Mouse (Mus musculus): ENCODE results near the gene Gm7694. TPM values are rescaled to one million over a fixed set of nuclear protein-coding genes. Genes with fewer than 3 reads are reported as not detected.

Gene Gm7694
- polyA plus RNA-seq, 1 experiment from 2014 or later, result 4.8 TPM

DNA sequence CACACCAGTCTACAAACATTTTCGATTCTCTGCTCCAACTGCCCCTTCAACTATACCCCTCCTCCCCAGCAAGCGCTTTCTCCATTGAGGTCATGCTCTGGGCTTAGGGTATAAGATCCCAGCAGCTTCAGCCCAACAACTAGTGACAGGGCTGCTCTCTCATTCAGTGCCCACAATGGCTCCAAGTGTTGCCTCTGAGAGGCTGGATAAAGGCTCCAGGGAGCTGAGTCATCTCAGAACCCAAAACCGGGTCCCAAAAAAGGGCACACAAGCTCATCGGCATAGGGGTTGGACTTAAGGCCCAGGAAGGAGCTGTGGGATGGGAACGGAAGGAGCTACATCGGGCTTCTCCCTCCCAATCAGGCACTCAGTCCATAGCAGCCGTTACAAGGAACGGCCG is 4.4 kb downstream of the Gm7694 start:
- H3K27me3 ChIP-seq (ENCODE audit: control insufficient read depth, insufficient read depth, low read length), result no peaks in the 10 kb centered on the region
- H3K4me1 ChIP-seq (ENCODE audit: control insufficient read depth, insufficient read depth, low read length), result no peaks in the 10 kb centered on the region
- no peaks in the 10 kb centered on the region for H3K9me3 ChIP-seq (replicated peaks; ENCODE audit: control insufficient read depth, low read length)
- ATAC-seq (replicated peaks; ENCODE audit: insufficient number of reproducible peaks, low FRiP score, low TSS enrichment), result no peak
- H3K9ac ChIP-seq (ENCODE audit: low read depth, low read length), result no peak overlapping the region
- 93% methylated on average over 9 of the region's 9 CpGs for WGBS (ENCODE audit: insufficient replicate concordance)
- no peak overlapping the region for H3K4me2 ChIP-seq
- H3K4me3 ChIP-seq (ENCODE audit: low read depth, low read length), result no peak overlapping the region
- H3K27ac ChIP-seq (ENCODE audit: low read depth, low read length), result no peak overlapping the region
- 0 out of 2 replicates have a peak, but pooled peaks cover 2% of the 10 kb centered on the region for H3K36me3 ChIP-seq (ENCODE audit: control insufficient read depth, insufficient read depth, low read length)

DNA sequence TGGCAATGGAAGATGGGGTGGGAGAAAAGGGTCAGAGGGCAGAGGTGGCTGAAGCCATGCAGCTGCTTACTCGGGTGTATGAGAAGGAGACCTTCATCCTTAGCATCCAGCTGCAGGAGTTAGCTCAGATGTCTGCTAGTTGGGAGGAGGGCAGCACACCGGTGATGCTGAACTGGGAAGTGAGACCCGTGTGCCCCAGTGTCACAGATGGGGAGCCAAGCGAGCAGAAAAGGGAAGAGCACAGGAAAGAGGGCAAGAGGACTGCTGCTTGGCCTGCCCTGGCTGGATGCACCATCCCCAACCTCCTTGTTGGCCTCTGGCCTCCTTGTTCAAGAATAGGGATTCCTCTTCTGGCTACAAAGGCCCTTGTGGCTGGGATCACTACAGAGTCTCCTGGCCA is 6.6 kb downstream of the Gm7694 start:
- 83% methylated on average over 4 of the region's 4 CpGs for WGBS (ENCODE audit: insufficient replicate concordance)
- Histone ChIP-seq H3K4me3 (ENCODE audit: low read depth, low read length) (no peak overlapping the region), H3K27ac (ENCODE audit: low read depth, low read length) (no peak overlapping the region), H3K36me3 (ENCODE audit: control insufficient read depth, insufficient read depth, low read length) (0 out of 2 replicates have a peak, but pooled peaks cover 2% of the 10 kb centered on the region), H3K4me2 (no peak overlapping the region), H3K9ac (ENCODE audit: low read depth, low read length) (no peak overlapping the region), H3K4me1 (ENCODE audit: control insufficient read depth, insufficient read depth, low read length) (0 out of 2 replicates have a peak, but pooled peaks cover 9% of the 10 kb centered on the region), H3K9me3 (replicated peaks; ENCODE audit: control insufficient read depth, low read length) (no peaks in the 10 kb centered on the region), H3K27me3 (ENCODE audit: control insufficient read depth, insufficient read depth, low read length) (no peaks in the 10 kb centered on the region)
- no peak for ATAC-seq (replicated peaks; ENCODE audit: insufficient number of reproducible peaks, low FRiP score, low TSS enrichment)

DNA sequence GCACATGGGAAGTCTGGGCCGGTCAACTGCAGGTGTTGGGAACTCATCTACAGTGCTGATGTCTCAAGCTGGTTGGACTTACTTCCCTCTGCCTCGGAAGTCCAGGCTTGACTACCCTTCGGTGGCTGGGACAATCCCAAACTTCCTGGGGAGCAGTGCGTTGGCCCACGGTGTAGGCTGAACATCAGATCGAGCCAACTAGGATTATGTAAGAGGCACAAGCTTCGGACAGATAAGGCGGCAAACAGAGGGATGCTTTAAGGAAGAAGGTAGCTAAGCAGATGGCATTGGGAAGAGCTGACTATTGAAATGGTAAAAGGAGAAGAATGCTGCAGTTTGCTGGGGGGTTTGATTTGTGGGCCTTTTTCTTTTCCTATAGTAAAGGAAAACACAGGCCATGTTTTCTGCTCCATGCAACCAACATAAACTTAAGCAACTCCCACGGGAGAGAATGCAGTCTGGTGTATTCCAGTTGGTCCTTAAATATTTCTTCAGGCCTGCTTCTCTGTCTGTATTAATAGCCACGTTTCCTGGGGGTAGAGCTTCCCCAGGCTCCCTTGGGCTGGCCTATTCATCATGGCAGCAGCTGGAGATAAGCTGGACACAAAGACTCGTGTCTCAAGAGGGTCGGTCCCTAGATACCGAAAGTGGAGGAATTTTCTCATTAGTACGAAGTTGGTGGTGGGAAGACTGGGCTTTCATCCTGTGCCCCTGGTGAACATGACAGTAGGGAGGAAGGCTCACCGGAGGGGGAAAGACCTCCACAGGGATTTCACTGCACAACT is 11.2 kb downstream of the Gm7694 start:
- Histone ChIP-seq H3K4me2 (no peak overlapping the region), H3K4me3 (ENCODE audit: low read depth, low read length) (no peak overlapping the region), H3K27ac (ENCODE audit: low read depth, low read length) (no peak overlapping the region), H3K27me3 (ENCODE audit: control insufficient read depth, insufficient read depth, low read length) (no peaks in the 10 kb centered on the region), H3K4me1 (ENCODE audit: control insufficient read depth, insufficient read depth, low read length) (peaks cover 11% of the 10 kb centered on the region; the same call in 1 of the 2 replicates), H3K9me3 (replicated peaks; ENCODE audit: control insufficient read depth, low read length) (no peaks in the 10 kb centered on the region), H3K36me3 (ENCODE audit: control insufficient read depth, insufficient read depth, low read length) (no peaks in the 10 kb centered on the region), H3K9ac (ENCODE audit: low read depth, low read length) (no peak overlapping the region)
- no peak for ATAC-seq (replicated peaks; ENCODE audit: insufficient number of reproducible peaks, low FRiP score, low TSS enrichment)
- WGBS (ENCODE audit: insufficient replicate concordance), result 65% methylated on average over 15 of the region's 15 CpGs

DNA sequence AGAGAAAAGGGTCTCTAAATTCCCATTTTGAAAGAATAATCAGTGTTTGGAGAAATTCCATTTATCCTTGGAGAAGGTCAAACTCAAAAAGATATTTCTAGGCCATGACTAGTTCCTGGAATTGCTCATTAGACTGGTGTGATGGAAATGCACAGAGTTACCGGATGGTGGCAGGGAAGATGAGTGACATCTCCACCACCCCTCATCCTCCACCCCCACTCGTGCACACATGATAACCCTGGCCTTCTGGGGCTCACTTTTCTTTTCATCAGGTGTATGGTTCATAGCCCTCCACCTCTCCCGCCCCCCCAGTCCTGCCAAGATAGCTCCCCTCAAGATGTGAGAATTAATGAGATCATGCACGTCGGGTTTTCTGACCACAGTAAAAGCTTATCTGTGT is 12.9 kb downstream of the Gm7694 start:
- no peak for ATAC-seq (replicated peaks; ENCODE audit: insufficient number of reproducible peaks, low FRiP score, low TSS enrichment)
- Histone ChIP-seq H3K27ac (ENCODE audit: low read depth, low read length) (no peak overlapping the region), H3K9ac (ENCODE audit: low read depth, low read length) (no peak overlapping the region), H3K36me3 (ENCODE audit: control insufficient read depth, insufficient read depth, low read length) (no peaks in the 10 kb centered on the region), H3K9me3 (replicated peaks; ENCODE audit: control insufficient read depth, low read length) (no peaks in the 10 kb centered on the region), H3K4me2 (no peak overlapping the region), H3K4me1 (ENCODE audit: control insufficient read depth, insufficient read depth, low read length) (peaks cover 11% of the 10 kb centered on the region; the same call in 1 of the 2 replicates), H3K27me3 (ENCODE audit: control insufficient read depth, insufficient read depth, low read length) (no peaks in the 10 kb centered on the region), H3K4me3 (ENCODE audit: low read depth, low read length) (no peak overlapping the region)
- 63% methylated on average over 5 of the region's 5 CpGs for WGBS (ENCODE audit: insufficient replicate concordance)

DNA sequence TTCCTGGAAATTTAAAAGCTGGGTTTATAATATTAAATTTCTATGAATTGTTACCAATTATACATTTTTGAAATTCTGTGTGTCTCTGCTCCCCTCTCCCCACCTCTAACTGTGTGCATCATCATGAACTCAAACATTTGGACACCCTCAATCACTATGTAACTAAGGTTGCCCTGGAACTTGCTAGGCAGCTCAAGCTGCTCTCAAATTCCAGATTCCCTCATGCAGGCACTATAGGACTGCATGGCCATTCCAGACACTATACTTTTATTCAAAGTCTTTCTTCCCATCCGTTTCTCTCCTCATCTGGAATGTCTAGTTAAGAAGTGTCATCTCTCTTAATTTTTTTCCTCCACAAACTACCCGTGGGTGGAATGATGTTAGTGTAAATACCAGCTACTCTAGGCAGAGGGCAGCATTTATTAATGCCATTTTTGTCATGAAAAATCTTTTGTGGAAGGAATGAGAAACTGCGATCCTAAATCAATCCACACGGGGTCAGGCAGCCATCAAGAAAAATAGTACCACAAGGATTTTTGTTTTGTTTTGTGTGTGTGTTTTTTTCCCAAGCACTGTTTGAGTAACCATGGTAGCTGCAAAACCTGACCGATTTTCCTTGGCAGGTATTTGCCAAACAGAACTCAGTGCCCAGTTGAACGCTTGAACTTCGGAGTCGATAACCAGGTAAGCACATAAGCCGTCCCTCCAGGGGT is 13.7 kb downstream of the Gm7694 start:
- H3K36me3 ChIP-seq (ENCODE audit: control insufficient read depth, insufficient read depth, low read length), result no peaks in the 10 kb centered on the region
- H3K27ac ChIP-seq (ENCODE audit: low read depth, low read length), result no peak overlapping the region
- no peaks in the 10 kb centered on the region for H3K27me3 ChIP-seq (ENCODE audit: control insufficient read depth, insufficient read depth, low read length)
- ATAC-seq (replicated peaks; ENCODE audit: insufficient number of reproducible peaks, low FRiP score, low TSS enrichment), result no peak
- no peaks in the 10 kb centered on the region for H3K9me3 ChIP-seq (replicated peaks; ENCODE audit: control insufficient read depth, low read length)
- H3K4me2 ChIP-seq, result no peak overlapping the region
- H3K9ac ChIP-seq (ENCODE audit: low read depth, low read length), result no peak overlapping the region
- H3K4me3 ChIP-seq (ENCODE audit: low read depth, low read length), result no peak overlapping the region
- H3K4me1 ChIP-seq (ENCODE audit: control insufficient read depth, insufficient read depth, low read length), result peaks cover 11% of the 10 kb centered on the region; the same call in 1 of the 2 replicates
- WGBS (ENCODE audit: insufficient replicate concordance), result 47% methylated on average over 9 of the region's 9 CpGs

DNA sequence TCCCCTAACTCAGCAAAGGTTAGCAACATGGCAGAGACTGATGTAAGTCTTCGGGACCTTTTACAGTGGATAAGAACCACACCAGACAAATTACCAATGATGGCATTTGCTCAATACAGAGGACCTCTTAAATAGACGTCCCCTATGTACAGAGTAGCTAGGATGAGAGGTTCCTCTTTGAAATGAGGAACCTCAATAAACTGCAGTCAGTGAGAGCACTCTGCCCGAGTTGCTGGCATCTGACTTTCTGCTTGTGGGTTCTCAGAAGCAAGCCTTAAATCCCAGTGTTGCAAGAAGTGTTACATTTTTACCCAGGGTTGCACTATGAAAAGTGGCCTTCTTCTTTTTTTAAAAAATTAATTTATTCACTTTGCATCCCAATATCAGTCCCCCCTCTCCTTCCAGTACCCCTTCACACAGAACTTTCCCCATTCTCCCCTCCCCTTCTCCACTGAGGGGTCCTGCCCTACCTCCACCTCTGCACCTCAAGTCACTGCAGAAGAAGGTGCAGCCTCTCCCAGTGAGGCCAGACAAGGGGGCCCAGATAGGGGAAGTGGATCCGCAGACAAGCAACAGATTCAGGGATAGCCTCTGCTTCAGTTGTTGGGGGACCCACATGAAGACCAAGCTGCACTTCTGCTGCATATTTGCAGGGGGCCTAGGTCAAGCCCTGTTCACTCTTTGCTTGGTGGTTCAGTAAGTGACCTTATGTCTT is 23.6 kb downstream of the Gm7694 start:
- H3K27ac ChIP-seq (ENCODE audit: low read depth, low read length), result no peak overlapping the region
- no peaks in the 10 kb centered on the region for H3K27me3 ChIP-seq (ENCODE audit: control insufficient read depth, insufficient read depth, low read length)
- H3K9ac ChIP-seq (ENCODE audit: low read depth, low read length), result no peak overlapping the region
- no peak overlapping the region for H3K4me2 ChIP-seq
- 58% methylated on average over 4 of the region's 4 CpGs for WGBS (ENCODE audit: insufficient replicate concordance)
- no peak overlapping the region for H3K4me3 ChIP-seq (ENCODE audit: low read depth, low read length)
- no peaks in the 10 kb centered on the region for H3K9me3 ChIP-seq (replicated peaks; ENCODE audit: control insufficient read depth, low read length)
- H3K36me3 ChIP-seq (ENCODE audit: control insufficient read depth, insufficient read depth, low read length), result no peaks in the 10 kb centered on the region
- ATAC-seq (replicated peaks; ENCODE audit: insufficient number of reproducible peaks, low FRiP score, low TSS enrichment), result no peak
- H3K4me1 ChIP-seq (ENCODE audit: control insufficient read depth, insufficient read depth, low read length), result no peaks in the 10 kb centered on the region

DNA sequence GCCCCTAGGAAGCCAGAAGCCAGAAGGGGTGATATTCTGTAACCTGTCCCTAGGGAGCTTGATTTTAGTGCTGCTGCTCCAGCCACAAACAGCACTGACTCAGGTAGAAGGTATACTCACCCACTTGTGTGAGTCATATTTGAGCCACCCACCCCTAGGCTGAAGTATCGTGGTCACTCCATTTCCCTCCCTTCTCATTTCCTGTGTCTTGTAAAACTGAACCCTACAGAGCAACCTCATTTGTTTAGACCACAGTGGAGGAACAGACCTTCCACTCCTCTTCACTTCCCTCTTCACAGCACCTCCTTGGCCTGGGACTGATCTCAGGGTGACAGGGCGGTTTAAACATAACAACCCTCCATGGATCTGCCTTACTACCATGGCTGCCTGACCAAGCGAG is 29.1 kb downstream of the Gm7694 start, which contains the start of gene Sh2d1b1:
Gene Sh2d1b1, plus strand, starts transcription at position 305 of the 400 bp plus-strand sequence.
- no peaks in the 10 kb centered on the region for H3K9me3 ChIP-seq (replicated peaks; ENCODE audit: control insufficient read depth, low read length)
- WGBS (ENCODE audit: insufficient replicate concordance), result 73% methylated on average over 2 of the region's 3 CpGs
- no peak within 1 kb of the TSS for H3K4me2 ChIP-seq
- no peaks in the 10 kb centered on the region for H3K36me3 ChIP-seq (ENCODE audit: control insufficient read depth, insufficient read depth, low read length)
- ATAC-seq (replicated peaks; ENCODE audit: insufficient number of reproducible peaks, low FRiP score, low TSS enrichment), result no peak
- H3K4me1 ChIP-seq (ENCODE audit: control insufficient read depth, insufficient read depth, low read length), result no peaks in the 10 kb centered on the region
- H3K4me3 ChIP-seq (ENCODE audit: low read depth, low read length), result no peak within 1 kb of the TSS
- H3K27ac ChIP-seq (ENCODE audit: low read depth, low read length), result no peak within 1 kb of the TSS
- H3K27me3 ChIP-seq (ENCODE audit: control insufficient read depth, insufficient read depth, low read length), result no peaks in the 10 kb centered on the region
- no peak within 1 kb of the TSS for H3K9ac ChIP-seq (ENCODE audit: low read depth, low read length)

DNA sequence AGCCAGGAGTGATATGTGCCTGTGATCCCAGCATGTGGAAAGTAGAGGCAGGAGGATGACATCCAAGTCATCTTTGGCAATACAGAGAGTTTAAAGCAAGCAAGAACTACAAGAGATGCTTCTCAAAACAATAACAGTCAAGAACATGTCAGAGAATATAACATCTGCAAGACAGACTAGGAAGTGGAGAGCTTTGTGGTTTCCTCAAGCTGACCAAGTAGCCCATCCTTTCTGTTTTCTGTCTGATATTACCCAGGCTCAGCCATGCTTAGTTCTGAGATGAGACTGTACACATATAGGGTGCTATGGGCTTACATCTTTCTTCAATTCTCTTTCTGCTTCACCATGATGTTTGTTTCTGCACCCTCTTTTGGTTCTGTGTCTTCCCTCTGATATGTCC is 32.9 kb downstream of the Gm7694 start:
- Histone ChIP-seq H3K4me1 (ENCODE audit: control insufficient read depth, insufficient read depth, low read length) (no peaks in the 10 kb centered on the region), H3K27ac (ENCODE audit: low read depth, low read length) (no peak overlapping the region), H3K27me3 (ENCODE audit: control insufficient read depth, insufficient read depth, low read length) (no peaks in the 10 kb centered on the region), H3K4me2 (no peak overlapping the region), H3K36me3 (ENCODE audit: control insufficient read depth, insufficient read depth, low read length) (no peaks in the 10 kb centered on the region), H3K9me3 (replicated peaks; ENCODE audit: control insufficient read depth, low read length) (no peaks in the 10 kb centered on the region), H3K9ac (ENCODE audit: low read depth, low read length) (no peak overlapping the region), H3K4me3 (ENCODE audit: low read depth, low read length) (no peak overlapping the region)
- no peak for ATAC-seq (replicated peaks; ENCODE audit: insufficient number of reproducible peaks, low FRiP score, low TSS enrichment)

Data from heart, embryonic 11.5 days (tissue).